Mouse (Mus musculus) embryonic fibroblast, embryonic 13.5 days (primary cell): ENCODE measurements at regions not wholly inside any gene's neighbourhood (a gene's known extent, or its start where the extent isn't known, plus 50 kb on each side); places are given as distances from the start of the nearest gene placed in this dataset.

ENCODE experiments used
- CTCF ChIP-seq: IDR thresholded peaks from 2 replicates; pipeline ENCODE4 v1.5.1; 2011; ENCODE audit warnings: mild to moderate bottlenecking, control low read depth, low read length, moderate library complexity, borderline replicate concordance; ENCODE audit not compliant: insufficient read depth
- POLR2A ChIP-seq: IDR thresholded peaks from 2 replicates; pipeline ENCODE4 v1.6.1; 2011; ENCODE audit warnings: low read depth, mild to moderate bottlenecking, control low read depth, low read length, moderate library complexity

DNA sequence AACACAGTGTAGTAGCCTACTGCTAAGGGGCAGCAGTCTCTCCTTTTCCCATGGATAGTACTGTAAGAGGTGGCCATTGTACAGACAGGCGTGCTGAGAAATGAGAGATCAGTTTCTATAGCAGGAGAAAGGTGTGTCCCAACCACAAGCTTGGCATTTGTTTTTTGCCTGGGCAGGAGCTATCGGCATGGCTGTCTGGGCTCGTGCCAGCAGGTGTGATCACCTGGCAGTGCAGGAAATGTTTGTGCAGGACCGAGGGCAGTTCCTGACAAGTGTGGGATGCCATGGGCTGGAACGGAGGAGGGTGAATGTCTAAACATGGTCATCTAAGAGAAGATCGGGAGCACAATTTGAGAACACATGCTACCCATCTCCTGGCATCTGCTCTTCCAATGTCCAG lies 205.4 kb downstream of the Nuak1 start:
- TF ChIP-seq POLR2A (no peak), CTCF (no peak)
